Mouse (Mus musculus) T-helper 1 cell (primary cell): ENCODE measurements around the gene Gcdh.

ENCODE experiments used
- in situ Hi-C: fragments of 300-600 bp; cut with MboI, MseI; formaldehyde crosslinking; loops from one replicate; pipeline ENCODE4 v1.15.1; 2025; ENCODE audit warnings: high pct_unique_total_duplicates

Gene Gcdh

DNA sequence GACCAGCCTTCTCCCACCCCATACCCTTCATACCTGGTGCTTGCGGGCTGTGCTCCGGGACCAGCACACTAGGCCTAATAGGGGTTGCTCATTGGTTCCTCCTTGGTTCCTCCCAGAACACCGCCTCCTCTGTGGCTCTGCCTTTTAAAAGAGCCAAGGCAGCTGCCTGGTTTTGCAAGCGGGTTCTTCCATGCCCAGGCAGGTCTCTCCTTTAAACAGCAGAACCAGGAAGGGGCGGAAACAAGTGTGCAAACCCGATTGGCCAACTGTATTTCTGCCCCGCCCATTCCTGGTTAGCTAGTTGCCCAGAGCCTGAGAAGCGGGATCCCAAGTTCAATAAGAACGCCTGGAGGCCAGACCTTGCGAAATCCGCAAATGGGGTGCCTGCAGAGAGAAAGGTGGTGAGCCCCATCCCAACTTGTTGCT lies at the start of gene Gcdh:
Gene Gcdh, minus strand, starts transcription at position 213 of the 426 bp plus-strand sequence.
- in situ Hi-C loops: no loop called here

DNA sequence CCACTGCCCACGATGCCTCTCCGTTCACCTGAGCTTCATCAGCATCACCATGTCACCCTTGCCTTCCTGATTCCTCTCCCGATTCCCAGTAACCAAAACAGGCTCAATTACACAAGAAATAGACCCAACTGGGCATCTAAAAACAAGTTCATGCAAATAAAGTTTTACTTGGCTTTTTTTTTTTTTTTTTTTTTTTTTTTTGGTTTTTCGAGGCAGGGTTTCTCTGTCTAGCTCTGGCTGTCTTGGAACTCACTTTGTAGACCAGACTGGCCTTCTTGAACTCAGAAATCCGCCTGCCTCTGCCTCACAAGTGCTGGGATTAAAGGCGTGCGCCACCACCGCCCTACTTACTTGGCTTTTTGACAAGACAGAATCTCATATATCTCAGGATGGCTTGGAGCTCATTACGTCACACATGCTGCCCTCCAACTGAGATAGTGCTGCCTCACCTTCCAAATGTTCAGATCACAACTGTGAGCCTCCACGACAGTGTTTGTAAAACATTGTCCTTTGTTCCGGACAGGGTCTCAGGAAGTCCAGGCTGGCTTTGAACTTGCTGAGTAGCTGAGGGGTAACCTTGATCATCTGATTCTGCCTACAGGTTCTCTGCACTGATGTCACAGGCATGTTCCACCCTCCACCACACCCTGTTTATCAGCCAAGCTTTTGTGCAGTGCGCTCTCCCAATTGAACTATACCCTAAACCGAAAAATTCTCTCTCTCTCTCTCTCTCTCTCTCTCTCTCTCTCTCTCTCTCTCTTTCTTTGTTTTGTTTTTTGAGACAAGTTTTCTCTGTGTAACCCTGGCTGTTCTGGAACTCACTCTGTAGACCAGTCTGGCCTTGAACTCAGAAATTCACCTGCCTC lies 44.1 kb upstream of the Gcdh start:
- in situ Hi-C loops: no loop called here

DNA sequence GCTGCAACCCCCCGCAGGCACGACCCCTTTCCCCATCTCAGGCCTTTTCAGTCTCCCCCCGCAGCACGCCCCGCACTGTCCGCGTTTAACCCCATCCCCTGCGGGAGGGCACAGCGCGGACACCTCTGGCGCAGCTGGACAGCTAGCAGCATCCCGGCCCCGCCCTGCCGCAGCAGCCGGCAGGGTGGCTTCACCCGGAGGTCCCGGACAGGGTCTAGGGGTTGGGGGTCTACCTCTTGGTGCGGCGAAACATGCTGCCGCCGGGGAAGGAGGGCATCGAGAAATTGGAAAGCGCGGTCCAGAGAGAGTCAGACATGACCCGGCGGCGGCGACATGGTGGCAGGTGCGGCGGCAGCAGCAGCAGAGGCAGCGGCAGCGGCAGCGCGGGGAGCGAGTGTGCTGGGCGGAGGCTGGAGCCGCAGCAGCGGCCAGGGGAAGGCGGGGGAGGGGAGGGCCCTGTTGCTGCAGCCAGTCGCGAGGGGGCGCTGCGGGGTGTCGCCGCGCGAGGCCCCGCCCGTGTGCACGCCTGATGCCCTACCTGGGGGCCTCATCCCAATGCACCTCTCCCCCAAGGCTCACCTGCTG lies 43.3 kb upstream of the Gcdh start, which contains the start of gene Mast1:
Gene Mast1, minus strand, starts transcription at position 398 of the 585 bp plus-strand sequence.
- in situ Hi-C loops: no loop called here

DNA sequence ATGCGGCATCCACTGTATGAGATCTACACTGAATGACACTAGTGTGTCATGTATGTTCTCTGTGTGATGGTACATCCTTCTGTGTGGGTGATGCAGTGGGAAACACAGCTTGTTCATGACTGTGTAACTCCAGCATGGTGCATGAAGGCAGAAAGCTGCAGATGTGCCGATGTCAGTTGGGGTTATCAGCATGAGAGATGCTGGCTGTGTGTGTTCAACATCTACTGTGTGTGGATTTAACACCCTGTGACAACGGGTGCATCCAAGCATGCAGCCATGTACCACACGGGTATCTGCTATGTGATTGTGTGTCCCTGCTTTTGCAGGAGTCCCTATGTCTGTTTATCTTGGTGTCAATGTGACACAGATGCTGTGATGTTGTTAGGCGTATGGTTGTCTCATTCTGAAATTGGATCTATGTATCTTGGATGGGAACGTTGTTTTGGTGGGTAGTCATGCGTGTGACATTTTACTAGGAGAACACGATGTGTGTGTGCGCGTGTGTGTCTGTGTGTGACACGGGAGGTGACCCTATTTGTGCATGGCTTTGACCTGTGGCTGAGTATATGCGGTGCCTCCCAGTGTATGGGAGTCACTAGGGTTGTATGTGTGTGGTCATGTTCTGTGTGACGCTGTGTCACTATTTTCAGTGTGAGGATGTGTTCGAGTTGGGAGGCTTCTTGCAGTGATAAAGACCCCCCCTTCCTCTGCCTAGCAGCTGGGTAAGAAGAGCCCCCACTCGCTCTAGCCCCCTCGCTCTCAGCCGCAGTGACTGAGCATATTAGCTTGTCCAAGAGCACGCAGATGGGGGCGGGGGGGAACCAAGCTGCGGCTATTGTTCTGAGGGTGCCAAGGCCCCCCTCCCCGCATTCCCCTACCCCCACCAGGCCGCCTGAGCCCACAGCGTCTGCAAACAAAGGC lies 42.6 kb upstream of the Gcdh start:
- in situ Hi-C loops: no loop called here

DNA sequence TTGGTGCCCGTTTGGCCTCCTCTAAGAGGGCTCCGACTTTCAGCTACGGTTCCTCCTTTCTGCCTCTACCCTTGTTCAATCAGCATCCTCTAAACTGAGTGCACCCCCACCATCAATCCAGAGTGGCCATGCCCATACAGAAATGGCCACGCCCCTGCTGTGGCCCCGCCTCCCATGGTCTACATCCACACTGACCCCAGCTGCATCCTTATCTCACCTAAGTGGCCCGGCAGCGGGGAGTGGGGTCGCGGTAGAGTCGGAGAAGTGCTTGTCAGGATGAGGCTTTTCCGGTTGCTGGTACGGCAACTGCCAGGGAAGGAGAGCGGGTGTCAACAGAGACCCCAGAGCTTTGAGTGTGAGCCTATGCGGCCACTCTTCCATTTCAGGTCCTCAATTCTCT lies 41.8 kb upstream of the Gcdh start:
- in situ Hi-C loops: no loop called here

DNA sequence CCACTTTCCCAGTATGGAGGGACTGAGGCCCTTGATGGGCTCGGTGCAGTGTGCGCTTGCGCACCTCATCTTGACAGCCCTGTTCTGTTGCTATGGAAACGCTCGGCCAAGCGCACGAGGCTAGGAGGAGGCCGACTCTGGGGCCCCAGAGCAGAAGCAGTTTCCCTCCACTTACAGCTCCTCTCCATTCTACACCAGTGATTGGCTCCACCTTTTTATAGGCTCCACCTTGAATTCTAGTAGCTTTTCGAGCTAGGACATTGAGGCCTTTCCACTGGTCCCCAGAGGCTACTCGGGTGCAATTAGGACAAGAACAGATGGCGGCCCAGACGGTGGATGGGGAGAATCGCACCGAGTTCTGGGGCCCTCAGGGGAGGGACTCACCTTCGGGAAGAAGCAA lies 41.1 kb upstream of the Gcdh start:
- in situ Hi-C loops: no loop called here

DNA sequence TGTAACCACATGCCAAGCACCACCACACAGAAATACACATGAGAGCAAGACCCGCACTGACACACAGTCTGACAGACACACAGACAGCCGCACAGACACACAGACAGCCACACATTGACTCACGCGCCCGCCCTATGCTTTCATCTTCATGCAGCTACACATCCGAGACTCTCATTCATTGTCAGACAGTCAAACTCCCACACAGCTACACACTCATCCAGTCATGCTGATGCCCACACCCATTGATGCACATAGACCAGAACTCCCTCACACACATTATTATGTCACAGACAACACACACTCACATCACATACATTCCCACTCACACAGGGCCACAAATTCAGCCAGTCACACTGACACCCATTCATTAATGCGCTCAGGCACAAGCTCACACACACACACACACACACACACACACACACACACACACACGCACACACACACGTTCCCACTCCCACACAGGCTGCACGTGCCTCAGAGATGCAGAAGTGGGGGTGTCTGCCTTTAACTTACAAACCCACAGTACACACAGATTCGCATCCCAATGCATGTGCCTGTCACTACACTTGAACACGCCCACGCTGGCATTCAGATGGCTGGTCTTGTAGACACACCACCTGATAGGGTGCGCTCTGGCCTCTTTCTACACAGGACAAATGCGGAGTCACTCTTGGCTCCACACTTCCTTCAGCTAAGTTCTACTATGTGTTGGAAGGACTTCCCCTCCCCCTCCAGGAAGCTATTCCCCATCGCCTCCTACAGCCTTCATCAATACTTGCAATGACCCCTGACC lies 40.2 kb upstream of the Gcdh start:
- in situ Hi-C loops: no loop called here

DNA sequence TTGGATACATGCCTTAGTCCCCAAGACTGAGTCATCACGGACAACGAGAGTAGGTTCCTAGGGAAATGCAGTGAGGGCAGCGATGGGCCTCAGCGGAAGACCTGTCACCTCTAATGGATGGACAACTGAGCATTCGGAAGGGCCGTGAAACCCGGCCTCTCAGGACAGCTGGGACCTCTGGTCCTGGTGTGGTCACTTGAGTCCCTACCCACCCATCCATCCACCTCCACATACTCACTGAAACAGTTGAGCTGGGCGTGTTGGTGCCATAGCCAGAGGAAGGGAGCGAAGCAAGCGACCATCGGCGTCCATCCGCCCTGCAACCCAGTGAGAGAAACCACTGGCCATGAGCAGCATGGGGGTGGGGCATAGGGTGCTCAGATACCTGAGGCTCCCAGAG lies 36.9 kb upstream of the Gcdh start:
- in situ Hi-C loops: no loop called here

DNA sequence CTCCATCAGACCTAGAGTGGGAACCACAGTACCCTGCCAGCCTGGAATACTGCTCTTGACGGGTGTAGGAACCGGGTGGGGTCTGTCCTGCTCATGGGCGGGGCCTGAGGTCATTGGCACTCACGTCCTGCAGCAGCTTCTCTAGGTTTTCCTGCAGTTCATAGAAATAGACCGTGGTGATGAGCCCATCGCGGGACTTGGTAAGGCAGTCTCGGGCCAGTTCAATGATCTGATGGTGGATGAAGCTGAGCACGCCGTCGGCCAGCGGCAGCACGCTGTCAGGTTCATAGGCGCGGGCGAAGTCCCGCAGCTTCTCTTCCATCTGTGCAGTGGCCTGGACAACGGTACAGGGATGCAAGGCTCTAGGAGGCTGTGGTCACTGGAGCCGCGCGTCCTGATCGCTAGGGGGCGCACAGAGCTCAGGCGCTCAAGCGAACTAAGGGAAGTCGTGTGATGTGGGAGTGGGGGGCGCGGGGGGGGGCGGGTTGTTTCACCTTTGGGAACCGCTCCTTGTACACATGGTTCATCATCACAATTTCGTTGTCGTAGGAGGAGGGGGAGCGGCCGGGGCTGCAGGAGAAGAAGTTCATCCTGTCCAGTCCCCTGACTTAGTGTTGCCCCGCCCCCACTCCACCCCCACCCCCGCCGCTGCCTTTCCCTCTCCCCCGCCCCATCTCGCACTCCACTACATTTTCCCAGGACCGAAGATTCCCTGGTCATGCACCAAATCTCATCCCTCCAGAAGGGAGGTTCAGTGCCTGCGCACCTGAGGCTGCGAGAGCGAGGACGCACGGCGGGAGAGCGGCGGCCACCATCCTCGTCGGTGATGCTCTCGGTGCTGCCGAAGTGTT lies 35.0 kb upstream of the Gcdh start:
- in situ Hi-C loops: no loop called here

DNA sequence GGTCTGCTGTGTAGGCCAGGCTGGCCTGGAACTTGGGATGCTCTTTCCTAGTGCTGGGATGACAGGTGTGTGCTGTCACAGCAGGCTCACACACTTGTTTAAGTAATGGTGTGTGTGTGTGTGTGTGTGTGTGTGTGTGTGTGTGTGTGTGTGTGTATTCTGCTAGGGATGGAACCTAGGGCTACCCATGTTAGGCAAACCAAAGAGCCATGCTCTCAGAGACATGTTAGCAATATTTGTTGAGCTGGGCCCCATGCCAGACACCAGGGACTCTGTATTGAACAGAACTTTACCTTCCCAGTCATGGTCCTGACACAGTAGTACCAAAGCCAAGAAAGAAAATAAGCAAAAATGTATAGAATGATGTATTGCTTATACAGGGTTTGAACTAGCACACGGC lies 33.8 kb upstream of the Gcdh start:
- in situ Hi-C loops: no loop called here

DNA sequence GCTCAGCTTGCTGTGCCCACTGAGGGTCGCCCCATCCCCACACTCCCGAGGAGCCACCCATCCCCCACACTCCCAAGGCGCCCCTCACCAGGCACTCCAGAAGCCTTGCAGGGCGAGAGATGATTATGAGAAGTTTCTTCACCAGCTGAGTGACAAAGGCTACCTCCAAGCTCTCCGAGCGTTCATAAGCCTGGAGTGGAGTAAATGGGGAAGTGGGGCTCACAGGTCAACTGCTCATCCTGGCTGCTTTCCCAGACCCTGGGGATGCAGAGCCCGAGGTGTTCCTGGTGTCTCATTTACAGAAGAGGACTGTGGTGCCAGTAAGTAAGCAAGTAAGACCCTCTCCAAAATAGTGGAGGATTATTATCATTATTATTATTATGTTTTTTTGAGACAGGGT lies 31.8 kb upstream of the Gcdh start:
- in situ Hi-C loops: no loop called here

DNA sequence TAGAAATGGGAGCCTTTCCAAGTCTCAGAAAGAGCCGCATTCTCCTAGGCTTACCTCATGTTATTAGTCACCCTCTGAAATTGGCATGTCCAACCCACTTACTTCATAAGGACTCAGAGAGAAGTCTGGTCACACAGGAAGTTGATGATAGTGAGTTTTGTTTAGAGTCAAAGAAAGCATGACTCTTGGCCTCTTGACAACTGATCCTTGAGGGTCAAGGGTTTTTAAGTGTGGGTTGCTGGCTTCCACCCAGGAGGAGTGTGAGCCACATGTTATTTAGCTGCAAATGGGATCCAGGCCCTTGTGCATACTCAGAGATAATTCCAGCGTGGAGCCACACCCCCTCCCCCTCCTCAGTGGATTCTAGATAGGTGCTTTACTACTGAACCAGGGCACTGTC lies 27.9 kb upstream of the Gcdh start:
- in situ Hi-C loops: no loop called here

DNA sequence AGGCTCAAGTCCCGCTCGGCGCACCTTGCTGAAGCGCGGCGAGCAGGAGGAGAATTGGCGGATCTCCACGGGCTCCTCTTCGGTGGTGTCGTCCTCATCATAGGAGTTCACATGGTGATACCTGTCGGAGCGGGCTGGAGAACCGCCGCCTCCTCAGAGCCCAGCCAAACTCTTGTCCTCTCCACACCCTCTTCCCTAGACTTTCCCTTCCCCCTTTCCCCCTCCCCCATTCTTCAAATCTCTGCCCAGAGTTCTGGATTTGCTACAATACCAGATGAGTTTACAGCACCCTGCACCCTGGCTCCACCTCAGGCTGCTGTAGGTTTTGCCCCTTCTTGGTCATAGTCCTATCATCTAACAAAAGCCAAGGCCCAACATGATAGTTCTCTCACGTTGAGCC lies 24.9 kb upstream of the Gcdh start:
- in situ Hi-C loops: no loop called here

DNA sequence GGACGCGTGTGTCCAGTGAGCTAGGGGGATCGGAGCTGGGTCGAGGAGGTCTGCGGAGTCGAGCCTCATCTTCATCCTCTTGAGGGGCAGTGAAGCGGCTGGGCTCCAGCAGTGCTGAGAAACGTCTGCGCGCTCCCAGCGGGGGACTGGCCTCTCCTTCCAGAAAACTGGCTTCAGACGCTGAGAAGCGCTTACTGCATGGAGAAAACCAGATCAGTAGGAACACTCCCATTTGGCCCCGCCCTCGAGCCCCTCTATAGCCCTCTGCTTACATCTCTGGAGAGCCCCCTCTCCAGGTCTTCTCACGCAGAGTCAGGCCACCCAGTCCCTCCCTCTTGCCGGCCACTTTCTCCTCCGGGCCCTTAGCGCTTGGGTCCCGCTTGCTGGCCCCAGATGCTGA lies 24.1 kb upstream of the Gcdh start:
- in situ Hi-C loops: no loop called here

DNA sequence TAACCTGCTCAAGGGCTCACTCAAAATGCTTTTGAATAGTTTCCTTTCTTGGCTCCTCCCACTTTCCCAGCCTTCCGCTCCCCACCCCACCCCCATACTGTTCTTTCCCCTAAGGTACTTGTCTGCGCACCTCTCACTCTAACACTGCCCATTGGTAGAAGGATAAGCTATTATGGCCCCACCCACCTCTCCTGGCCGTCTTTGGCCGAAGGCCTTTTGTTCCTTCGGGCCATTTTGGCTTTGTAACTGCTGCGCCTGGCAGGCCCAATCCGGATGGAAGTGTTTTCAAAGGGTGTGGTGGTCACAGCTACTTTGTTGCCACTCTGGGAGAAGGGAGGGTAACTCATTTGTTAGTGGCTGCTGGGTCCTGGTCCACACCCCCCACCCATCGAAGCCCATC lies 21.5 kb upstream of the Gcdh start:
- in situ Hi-C loops: no loop called here

DNA sequence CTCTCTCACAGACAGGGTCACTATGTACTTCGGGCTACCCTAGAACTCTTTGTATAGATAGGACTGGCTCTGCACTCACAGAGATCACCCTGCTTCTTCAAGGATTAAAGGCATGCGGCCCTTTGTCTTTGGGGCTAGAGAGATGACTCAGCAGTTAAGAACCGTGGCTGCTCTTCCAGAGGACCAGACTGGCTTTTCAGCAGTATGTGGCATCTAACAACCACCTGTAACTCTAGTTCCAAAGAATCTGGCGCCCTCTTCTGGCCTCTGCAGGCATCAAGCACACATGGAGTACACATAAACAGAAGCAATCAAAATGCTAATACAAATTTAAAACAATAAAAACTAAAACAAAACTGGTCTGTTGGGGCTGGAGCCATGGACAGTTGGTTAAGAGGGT lies 20.2 kb upstream of the Gcdh start:
- in situ Hi-C loops: no loop called here

DNA sequence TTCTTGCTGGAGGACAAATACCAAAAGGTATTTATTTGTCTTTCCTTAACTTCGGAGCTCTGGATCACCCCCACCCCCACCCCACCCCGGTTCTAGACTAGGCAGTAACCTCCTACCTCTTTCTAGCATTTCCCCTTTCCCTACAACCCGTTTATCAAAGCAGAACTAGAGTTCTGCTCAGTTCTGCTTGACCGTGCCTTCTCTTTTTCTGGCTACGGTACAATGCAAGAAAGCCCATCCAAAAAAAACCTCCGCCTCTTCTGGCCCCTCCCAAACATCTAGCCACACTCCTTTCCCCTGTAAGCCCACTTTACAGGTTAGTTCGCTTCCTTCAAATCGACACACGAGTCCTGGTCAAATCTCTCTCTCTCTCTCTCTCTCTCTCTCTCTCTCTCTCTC lies 19.8 kb upstream of the Gcdh start:
- in situ Hi-C loops: no loop called here

DNA sequence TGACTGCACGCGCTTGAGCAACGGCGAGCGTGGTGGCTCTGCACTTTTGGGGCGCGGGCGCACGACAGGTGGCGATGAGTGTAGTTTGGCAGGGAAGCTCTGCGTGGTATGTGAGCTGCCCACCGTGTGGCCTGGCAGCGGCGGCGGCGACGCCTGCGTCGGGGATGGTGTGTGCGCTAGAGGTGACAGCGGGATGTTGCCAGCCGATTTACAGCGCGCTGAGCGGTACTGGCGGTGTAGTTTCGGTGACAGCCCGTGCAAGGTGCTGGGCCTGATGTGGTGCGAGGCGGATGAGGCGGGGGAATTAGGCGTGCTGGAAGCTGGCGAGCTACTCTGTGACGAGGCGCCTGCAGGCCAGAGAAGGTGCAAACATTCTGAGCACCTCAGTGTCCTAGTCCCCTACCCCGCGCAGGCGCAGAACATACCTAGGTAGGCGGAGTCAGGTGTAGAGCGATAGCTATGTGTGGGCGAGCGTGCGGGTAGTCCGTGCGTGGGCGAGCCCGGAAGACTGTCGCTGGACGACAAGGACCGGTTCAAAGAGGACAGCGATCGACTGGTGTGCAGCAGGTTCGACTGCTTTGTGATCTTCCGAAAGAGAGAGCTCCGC lies 19.3 kb upstream of the Gcdh start:
- in situ Hi-C loops: no loop called here

DNA sequence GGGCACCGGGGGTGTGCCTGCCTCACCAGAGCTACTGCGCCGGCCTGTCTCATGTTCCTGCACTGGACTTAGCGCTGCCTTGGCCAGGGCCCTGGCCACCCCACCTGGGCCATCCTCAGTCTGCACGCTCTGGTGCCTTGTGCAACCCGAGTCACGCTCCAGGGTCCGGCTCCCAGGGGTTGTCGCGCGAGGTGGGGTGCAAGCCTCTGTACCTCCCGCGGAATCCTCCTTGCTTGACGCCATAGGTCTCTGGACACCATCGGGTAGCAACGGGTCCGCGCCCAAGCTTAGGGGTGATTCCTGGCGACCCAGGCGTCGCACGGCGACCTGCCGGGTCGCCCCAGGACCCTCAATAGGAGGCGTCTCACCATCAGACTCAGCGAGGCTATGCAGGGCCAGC lies 18.7 kb upstream of the Gcdh start:
- in situ Hi-C loops: no loop called here

DNA sequence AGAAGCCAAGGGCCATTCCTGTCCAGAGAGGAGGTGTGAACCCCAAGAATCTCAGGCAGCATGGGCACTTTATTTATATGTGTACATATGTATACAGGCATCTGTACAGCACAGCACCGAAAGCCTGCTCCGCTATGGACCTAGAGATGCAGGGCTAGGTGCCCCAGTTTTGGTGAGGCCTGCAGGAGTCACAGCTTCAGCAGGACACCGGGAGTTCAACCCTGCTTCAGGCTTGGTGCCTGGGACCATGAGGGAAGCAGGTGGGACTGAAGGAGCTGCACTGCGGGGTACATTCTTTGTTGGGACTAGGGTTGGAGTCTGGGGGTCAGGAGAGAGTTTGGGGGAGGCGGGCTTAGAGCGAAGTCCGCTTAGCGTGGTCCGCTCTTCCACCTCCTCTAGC lies 18.1 kb upstream of the Gcdh start:
- in situ Hi-C loops: no loop called here
